Mouse (Mus musculus) cortical plate, adult 2 months (tissue): Measurements from ENCODE around the gene Serpina3b. TPM values are rescaled to one million over a fixed set of nuclear protein-coding genes. Genes with fewer than 3 reads are reported as not detected.
"Not testable (repeated sequence)": the region's sequence is repeated elsewhere in the genome, so short reads cannot be mapped to it uniquely, and the experiment has no call there.

Experiments used
- H3K27ac ChIP-seq: fragments of 200-500 bp; 2 replicates; pipeline ENCODE4 v1.5.1; 2012; ENCODE audit warnings: low read length, control low read depth, inconsistent platforms; ENCODE audit not compliant: insufficient read depth
- H3K4me1 ChIP-seq: fragments of 200-500 bp; 2 replicates; pipeline ENCODE4 v1.6.1; 2011; ENCODE audit warnings: low read length; ENCODE audit not compliant: control insufficient read depth, insufficient read depth
- H3K4me3 ChIP-seq: fragments of 200-500 bp; 2 replicates; pipeline ENCODE4 v1.5.1; 2011; ENCODE audit warnings: mild to moderate bottlenecking, low read length, control low read depth; ENCODE audit not compliant: insufficient read depth
- CTCF ChIP-seq: fragments of 200-500 bp; IDR thresholded peaks from 2 replicates; pipeline ENCODE4 v1.5.1; 2011; ENCODE audit warnings: mild to moderate bottlenecking, control low read depth, low read length; ENCODE audit not compliant: insufficient read depth; ENCODE audit errors: extremely low read depth
- POLR2A ChIP-seq: fragments of 200-500 bp; IDR thresholded peaks from 2 replicates; pipeline ENCODE4 v1.6.1; 2011; ENCODE audit warnings: mild to moderate bottlenecking, low read length, control low read depth; ENCODE audit not compliant: insufficient read depth; ENCODE audit errors: extremely low read depth
- polyA plus RNA-seq: library from polyadenylated mRNA; depleted of rRNA; stranded (reverse); fragments of >200 nt; gene quantifications from 2 replicates; pipeline ENCODE4 v1.2.3, GENCODE M21; 2012; rRNA removed

The Serpina3b gene
- polyA plus RNA-seq, result not detected in 2 replicates

- TF ChIP-seq CTCF (no peak), POLR2A (no peak)
- H3K4me3 ChIP-seq, result no peak within 1 kb of the TSS
- H3K27ac ChIP-seq, result no peak within 1 kb of the TSS
- no peaks in the 10 kb centered on the region for H3K4me1 ChIP-seq
These were observed at the start of gene Serpina3b for GRCm38 (mm10) chr12:104127696-104128095. TSS of gene Serpina3b (plus strand) at chr12:104127996.

- TF ChIP-seq CTCF (no peak), POLR2A (no peak)
- no peaks in the 10 kb centered on the region for H3K4me1 ChIP-seq
- no peak overlapping the region for H3K27ac ChIP-seq
- no peak overlapping the region for H3K4me3 ChIP-seq
These were observed 37.7 kb upstream of the Serpina3b start for GRCm38 (mm10) chr12:104090119-104090518.

GRCm38 (mm10) chr12:104091303-104091702 is 36.5 kb upstream of the Serpina3b start:
- Histone ChIP-seq H3K4me3 (no peak overlapping the region), H3K27ac (no peak overlapping the region), H3K4me1 (no peaks in the 10 kb centered on the region)
- no peak for TF ChIP-seq POLR2A
- TF ChIP-seq CTCF, result no peak

- H3K4me1 ChIP-seq, result no peaks in the 10 kb centered on the region
- no peak within 1 kb of the TSS for H3K4me3 ChIP-seq
- TF ChIP-seq POLR2A (no peak), CTCF (no peak)
- H3K27ac ChIP-seq, result no peak within 1 kb of the TSS
These were observed 27.0 kb upstream of the Serpina3b start, which contains the start of gene Serpina5 for GRCm38 (mm10) chr12:104100768-104101167. TSS of gene Serpina5 (plus strand) at chr12:104101113.

GRCm38 (mm10) chr12:104105847-104106246 is 21.9 kb upstream of the Serpina3b start:
- Histone ChIP-seq H3K27ac (no peak overlapping the region), H3K4me3 (no peak overlapping the region), H3K4me1 (no peaks in the 10 kb centered on the region)
- no peak for TF ChIP-seq CTCF
- no peak for TF ChIP-seq POLR2A

GRCm38 (mm10) chr12:104106919-104107318 is 20.9 kb upstream of the Serpina3b start:
- no peak overlapping the region for H3K4me3 ChIP-seq
- TF ChIP-seq CTCF (no peak), POLR2A (no peak)
- no peak overlapping the region for H3K27ac ChIP-seq
- H3K4me1 ChIP-seq, result no peaks in the 10 kb centered on the region

- no peak for TF ChIP-seq CTCF
- Histone ChIP-seq H3K27ac (no peak overlapping the region), H3K4me1 (no peaks in the 10 kb centered on the region), H3K4me3 (no peak overlapping the region)
These were observed 19.3 kb upstream of the Serpina3b start for GRCm38 (mm10) chr12:104108507-104108906.

- H3K27ac ChIP-seq, H3K4me3 ChIP-seq, H3K4me1 ChIP-seq: not testable (repeated sequence)
These were observed 15.5 kb upstream of the Serpina3b start, which contains the start of gene Serpina3a for GRCm38 (mm10) chr12:104112333-104112732. TSS of gene Serpina3a (plus strand) at chr12:104112724.

- no peak overlapping the region for H3K27ac ChIP-seq
- no peak overlapping the region for H3K4me3 ChIP-seq
- no peaks in the 10 kb centered on the region for H3K4me1 ChIP-seq
- TF ChIP-seq CTCF (no peak), POLR2A (no peak)
These were observed 12.7 kb upstream of the Serpina3b start for GRCm38 (mm10) chr12:104114921-104115579.

GRCm38 (mm10) chr12:104123097-104123496 is 4.7 kb upstream of the Serpina3b start:
- TF ChIP-seq POLR2A (no peak), CTCF (no peak)
- Histone ChIP-seq H3K4me3 (no peak overlapping the region), H3K27ac (no peak overlapping the region), H3K4me1 (no peaks in the 10 kb centered on the region)

GRCm38 (mm10) chr12:104123996-104124395 is 3.8 kb upstream of the Serpina3b start:
- Histone ChIP-seq H3K4me3 (no peak overlapping the region), H3K4me1 (no peaks in the 10 kb centered on the region), H3K27ac (no peak overlapping the region)
- no peak for TF ChIP-seq POLR2A
- no peak for TF ChIP-seq CTCF

- TF ChIP-seq CTCF, result no peak
- TF ChIP-seq POLR2A, result no peak
- Histone ChIP-seq H3K27ac (no peak overlapping the region), H3K4me1 (no peaks in the 10 kb centered on the region), H3K4me3 (no peak overlapping the region)
These were observed 2.7 kb upstream of the Serpina3b start for GRCm38 (mm10) chr12:104125021-104125560.
